Mouse (Mus musculus): ENCODE measurements around the gene Ifit2. TPM values are rescaled to one million over a fixed set of nuclear protein-coding genes. Genes with fewer than 3 reads are reported as not detected.
"Not testable (repeated sequence)": the region's sequence is repeated elsewhere in the genome, so short reads cannot be mapped to it uniquely, and the experiment has no call there.

Ifit2 gene
- polyA plus RNA-seq, 1 experiment, result 17.6 TPM

DNA sequence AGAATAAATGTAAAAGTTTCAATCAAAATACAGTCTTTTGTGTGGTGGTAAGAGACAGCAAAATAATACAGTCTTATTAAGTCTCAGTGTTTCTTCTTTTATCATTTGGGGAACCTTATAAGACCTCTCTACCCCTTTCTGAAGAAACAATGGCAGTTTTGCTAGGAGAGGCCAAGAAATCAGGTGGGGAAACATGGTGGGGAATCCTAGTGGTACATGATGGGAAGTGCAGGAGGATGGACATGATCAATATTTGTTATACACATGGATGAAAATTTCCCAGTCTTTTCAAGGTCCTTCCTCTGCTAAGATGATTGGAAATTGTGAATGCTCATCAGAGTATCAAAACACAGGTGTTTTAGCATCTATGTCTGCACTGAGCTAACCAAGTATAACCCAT, 38.5 kb downstream of the Ifit2 start:
- H3K4me3 ChIP-seq (ENCODE audit: insufficient read depth, low read length), result no peak overlapping the region
- TF ChIP-seq POLR2A (IDR thresholded peaks at IDR 0.05; ENCODE audit: low read depth, low read length) (no peak), CTCF (IDR thresholded peaks at IDR 0.05; ENCODE audit: borderline replicate concordance, insufficient read depth, low read length) (no peak)
- no peaks in the 10 kb centered on the region for H3K4me1 ChIP-seq (ENCODE audit: control insufficient read depth, insufficient read depth, low read length)
- H3K27ac ChIP-seq (ENCODE audit: insufficient read depth, low read length), result no peak overlapping the region

DNA sequence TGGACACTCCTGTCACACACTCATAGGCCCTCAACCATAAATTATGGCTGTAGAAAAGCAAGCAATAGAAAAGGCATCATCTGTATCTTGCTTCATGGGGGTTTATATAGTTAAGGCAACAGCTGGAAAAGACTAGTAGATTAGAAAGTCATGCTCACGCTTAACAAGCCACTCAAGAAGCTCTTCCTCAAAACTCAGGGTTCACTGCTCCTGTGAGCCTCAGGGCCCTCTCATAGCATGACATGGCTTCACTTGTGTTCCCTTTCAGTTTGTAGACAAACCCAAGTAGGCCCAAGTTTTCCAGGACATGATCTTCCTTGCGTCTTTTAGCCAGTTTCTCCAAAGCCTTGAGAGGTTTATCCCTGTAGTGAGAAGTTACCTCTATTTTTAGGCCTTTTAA, 43.0 kb downstream of the Ifit2 start:
- peaks cover 1% of the 10 kb centered on the region; the same call in 1 of the 2 replicates for H3K4me1 ChIP-seq (ENCODE audit: control insufficient read depth, insufficient read depth, low read length)
- TF ChIP-seq POLR2A (IDR thresholded peaks at IDR 0.05; ENCODE audit: low read depth, low read length), result no peak
- TF ChIP-seq CTCF (IDR thresholded peaks at IDR 0.05; ENCODE audit: borderline replicate concordance, insufficient read depth, low read length), result no peak
- no peak overlapping the region for H3K4me3 ChIP-seq (ENCODE audit: insufficient read depth, low read length)

DNA sequence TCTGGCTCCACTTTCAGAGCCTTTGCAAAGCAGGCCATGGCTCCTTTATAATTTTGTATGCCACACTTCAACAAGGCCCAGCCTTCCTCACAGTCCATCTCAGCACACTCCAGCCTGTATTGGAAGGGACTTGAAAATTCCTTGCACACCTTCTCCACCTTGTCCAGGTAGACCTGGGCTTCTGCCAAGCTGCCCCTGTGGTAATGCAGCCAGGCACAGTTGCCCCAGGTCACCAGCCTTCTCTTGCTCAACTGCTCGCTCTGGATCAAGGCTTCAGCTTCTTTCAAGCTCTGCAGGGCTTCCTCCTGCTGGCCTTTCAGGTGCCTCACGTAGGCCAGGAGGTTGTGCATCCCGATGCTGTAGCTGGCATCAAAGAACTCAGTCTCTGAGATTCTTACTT, 44.0 kb downstream of the Ifit2 start:
- H3K4me1 ChIP-seq (ENCODE audit: control insufficient read depth, insufficient read depth, low read length); H3K27ac ChIP-seq (ENCODE audit: insufficient read depth, low read length); H3K4me3 ChIP-seq (ENCODE audit: insufficient read depth, low read length): not testable (repeated sequence)

More for the DNA sequence above, 43.0 kb downstream of the Ifit2 start:
- H3K27ac ChIP-seq (ENCODE audit: insufficient read depth, low read length), result no peak overlapping the region

DNA sequence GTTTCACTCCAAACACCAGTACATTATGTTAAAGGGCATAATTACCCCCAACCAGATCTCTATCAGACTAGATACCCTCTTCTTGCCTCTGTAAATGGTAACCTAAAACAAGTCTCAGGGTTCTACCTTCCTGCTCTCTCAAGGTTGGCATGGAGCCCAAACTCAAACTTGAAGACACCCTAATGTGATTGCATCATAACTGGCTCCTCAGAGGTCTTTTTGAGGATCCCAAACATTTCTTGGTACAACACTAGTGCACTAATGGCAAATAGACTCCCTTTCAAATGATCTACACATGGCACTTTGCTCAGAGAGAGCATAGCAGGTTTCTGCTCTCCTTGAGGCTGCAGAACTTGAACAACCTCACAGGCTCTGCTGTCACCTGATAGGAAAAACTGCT, 46.3 kb downstream of the Ifit2 start:
- peaks cover 2% of the 10 kb centered on the region; the same call in 1 of the 2 replicates for H3K4me1 ChIP-seq (ENCODE audit: control insufficient read depth, insufficient read depth, low read length)
- no peak overlapping the region for H3K4me3 ChIP-seq (ENCODE audit: insufficient read depth, low read length)
- H3K27ac ChIP-seq (ENCODE audit: insufficient read depth, low read length), result no peak overlapping the region
- TF ChIP-seq CTCF (IDR thresholded peaks at IDR 0.05; ENCODE audit: borderline replicate concordance, insufficient read depth, low read length), result no peak
- no peak for TF ChIP-seq POLR2A (IDR thresholded peaks at IDR 0.05; ENCODE audit: low read depth, low read length)

DNA sequence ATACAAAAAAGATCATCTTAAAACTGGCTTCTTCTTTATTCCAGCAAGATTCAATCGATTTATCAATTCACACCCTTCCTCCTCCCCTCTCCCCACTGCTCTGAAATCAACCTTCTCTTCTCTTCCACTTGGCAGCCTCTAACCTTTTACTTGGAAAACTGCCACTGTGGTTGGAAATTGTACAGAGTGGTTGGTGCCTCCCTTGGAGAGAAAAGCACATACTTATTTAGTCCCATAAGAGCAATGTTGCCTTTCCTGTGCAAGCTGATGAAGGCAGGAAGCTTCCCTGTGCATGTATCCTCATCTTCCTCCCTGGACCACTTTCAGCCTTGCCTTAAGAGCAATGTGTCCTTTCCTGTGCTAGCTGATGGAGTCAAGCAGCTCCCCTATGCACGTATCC, 47.8 kb downstream of the Ifit2 start:
- Histone ChIP-seq H3K4me1 (ENCODE audit: control insufficient read depth, insufficient read depth, low read length) (peaks cover 2% of the 10 kb centered on the region; the same call in 1 of the 2 replicates), H3K4me3 (ENCODE audit: insufficient read depth, low read length) (no peak overlapping the region), H3K27ac (ENCODE audit: insufficient read depth, low read length) (no peak overlapping the region)
- no peak for TF ChIP-seq POLR2A (IDR thresholded peaks at IDR 0.05; ENCODE audit: low read depth, low read length)

DNA sequence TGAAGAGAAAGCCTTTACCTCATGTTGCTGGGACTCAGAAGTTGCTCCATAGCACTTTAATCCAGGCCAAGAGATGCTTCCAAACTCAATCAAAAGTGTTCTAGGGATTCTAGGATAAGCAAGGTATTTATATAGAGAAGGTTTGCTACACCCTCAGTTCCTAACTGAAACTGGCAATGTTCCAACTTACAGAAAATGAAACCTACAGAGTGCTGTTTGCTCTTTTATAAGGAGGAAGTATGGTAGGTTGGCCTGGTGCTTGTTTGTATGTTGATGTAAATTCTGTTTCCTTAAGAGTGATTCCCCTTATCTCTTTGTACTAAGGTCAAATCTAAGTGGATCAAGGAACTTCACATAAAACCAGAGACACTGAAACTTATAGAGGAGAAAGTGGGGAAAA, 48.8 kb downstream of the Ifit2 start:
- not testable (repeated sequence) for H3K4me1 ChIP-seq (ENCODE audit: control insufficient read depth, insufficient read depth, low read length); H3K27ac ChIP-seq (ENCODE audit: insufficient read depth, low read length); H3K4me3 ChIP-seq (ENCODE audit: insufficient read depth, low read length)

DNA sequence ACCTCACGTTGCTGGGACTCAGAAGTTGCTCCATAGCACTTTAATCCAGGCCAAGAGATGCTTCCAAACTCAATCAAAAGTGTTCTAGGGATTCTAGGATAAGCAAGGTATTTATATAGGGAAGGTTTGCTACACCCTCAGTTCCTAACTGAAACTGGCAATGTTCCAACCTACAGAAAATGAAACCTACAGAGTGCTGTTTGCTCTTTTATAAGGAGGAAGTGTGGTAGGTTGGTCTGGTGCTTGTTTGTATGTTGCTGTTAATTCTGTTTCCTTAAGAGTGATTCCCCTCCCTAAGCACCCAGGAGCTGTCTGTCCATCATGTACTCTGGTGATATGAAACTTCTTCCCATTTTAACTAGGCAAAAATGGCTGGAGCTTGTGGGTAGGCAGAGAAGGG, 51.4 kb downstream of the Ifit2 start, which contains the start of gene Ifit1bl1:
Gene Ifit1bl1 (minus strand): TSS at position 69 of the 400 bp plus-strand sequence.
- H3K4me3 ChIP-seq (ENCODE audit: insufficient read depth, low read length), result not testable (repeated sequence)

DNA sequence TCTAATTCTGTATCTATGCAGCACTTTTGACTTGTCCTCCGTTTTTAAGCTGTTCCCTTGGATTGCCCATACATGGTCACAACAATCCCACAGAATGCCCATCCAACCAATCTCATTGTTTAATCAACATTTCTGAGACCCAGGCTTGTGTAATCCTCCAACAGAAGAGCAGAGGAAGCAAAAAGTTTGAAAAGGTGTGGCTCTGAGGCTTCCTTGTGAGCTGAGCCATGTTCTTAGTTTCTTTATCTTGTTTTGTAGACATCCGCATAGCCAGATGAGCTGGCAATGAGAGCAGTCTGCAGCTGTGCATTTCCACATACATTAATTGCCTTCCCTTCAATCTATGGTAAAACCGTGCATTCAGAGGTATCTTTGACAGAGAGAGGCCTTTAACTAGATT, 55.0 kb downstream of the Ifit2 start:
- H3K4me3 ChIP-seq (ENCODE audit: insufficient read depth, low read length), result no peak overlapping the region
- TF ChIP-seq POLR2A (IDR thresholded peaks at IDR 0.05; ENCODE audit: low read depth, low read length) (no peak), CTCF (IDR thresholded peaks at IDR 0.05; ENCODE audit: borderline replicate concordance, insufficient read depth, low read length) (no peak)
- H3K4me1 ChIP-seq (ENCODE audit: control insufficient read depth, insufficient read depth, low read length), result no peaks in the 10 kb centered on the region
- H3K27ac ChIP-seq (ENCODE audit: insufficient read depth, low read length), result no peak overlapping the region

More for the DNA sequence above, 51.4 kb downstream of the Ifit2 start, which contains the start of gene Ifit1bl1:
- H3K4me1 ChIP-seq (ENCODE audit: control insufficient read depth, insufficient read depth, low read length); H3K27ac ChIP-seq (ENCODE audit: insufficient read depth, low read length): not testable (repeated sequence)

DNA sequence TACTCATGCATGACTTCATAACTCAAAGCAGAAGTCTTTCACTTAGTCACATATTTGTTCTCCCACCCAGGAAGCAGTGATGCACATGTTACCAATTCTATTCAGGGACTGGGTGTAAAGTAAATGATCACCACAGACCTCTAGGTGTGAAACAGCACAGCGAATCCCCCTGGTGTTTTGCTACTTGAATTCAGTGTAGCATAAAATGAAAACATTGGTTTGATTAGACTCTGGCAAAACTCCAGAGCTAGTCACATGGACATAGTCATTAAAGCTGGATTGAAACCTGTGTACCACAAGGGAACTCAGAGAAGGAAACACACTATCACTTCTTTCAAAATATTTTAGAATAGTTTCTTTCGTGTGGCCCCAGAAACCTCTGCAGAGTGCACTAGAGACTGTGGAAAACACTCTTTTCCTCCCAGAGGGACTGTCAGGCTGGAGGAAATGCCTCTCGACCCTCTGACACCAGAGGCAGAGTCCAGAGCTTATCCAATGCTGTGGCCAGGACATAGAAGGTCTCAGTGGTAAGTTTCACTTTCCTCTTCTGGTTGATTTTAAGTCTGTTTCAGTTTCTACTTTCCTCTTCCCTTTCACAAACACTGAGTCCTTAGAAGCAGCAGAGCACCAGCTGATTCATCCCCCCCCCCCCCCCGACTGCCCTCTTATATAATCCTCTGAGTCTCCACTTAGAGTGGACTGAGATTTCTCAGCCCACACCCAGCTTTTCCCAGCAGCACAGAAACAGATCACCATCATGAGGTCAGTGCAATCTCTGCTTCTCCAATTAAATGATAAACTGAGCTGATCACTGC, 57.0 kb downstream of the Ifit2 start, which contains the start of gene Ifit3b:
Gene Ifit3b (plus strand): TSS at position 734 of the 815 bp plus-strand sequence.
- peak within 1 kb of the TSS; percentile 21; the same call in 1 of the 2 replicates for H3K4me3 ChIP-seq (ENCODE audit: insufficient read depth, low read length)
- H3K4me1 ChIP-seq (ENCODE audit: control insufficient read depth, insufficient read depth, low read length), result not testable (repeated sequence)
- H3K27ac ChIP-seq (ENCODE audit: insufficient read depth, low read length), result peak within 1 kb of the TSS; percentile 92

DNA sequence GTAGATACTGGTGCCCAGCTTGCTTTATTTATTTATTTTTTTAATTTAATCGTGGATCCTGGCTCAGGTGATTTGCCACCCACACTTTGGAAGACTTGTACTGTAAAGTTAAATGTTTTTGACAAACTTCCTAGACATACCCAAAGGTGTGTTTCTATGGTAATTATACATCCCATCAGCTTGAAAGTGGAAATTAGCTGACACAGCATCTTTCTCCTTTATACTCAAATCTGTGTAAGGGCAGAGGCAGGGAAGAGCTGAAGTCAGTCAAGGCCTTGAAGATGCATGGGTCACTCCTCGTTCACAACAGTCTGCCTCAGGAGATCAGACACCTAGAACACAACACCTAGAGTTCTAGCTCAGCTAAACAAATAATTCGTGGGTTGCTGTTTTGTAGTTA, 59.6 kb downstream of the Ifit2 start:
- not testable (repeated sequence) for H3K4me1 ChIP-seq (ENCODE audit: control insufficient read depth, insufficient read depth, low read length)

DNA sequence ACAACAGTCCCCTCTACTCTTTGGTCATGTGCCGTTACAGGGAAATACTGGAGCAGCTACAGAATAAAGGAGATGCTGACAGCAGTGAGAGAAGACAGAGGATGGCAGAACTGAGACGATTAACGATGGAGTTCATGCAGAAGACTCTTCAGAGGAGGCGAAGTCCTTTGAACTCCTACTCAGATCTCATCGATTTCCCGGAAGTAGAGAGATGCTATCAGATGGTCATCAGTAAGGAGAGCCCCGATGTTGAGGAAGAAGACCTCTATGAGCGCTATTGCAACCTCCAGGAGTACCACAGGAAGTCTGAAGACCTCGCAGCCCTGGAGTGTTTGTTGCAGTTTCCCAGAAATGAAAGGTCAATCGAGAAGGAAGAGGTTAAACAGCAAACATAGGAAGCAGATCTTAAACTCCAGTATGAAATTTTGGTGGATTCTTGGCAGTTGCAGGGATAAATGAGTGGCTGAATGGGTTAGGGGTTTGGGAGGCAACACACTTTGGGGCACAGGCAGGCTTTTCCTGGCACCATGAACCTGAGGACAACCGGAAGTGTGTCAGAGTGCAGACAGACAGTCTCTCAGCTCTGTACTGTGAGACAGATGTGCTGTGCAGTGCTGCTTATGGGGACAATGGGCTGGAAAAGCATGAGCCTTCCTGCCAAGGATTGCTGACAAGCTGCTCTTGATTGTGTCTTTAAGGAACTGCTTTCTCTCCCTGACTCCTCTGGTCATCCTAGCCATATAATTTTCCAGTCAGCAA, 61.9 kb downstream of the Ifit2 start:
- H3K4me1 ChIP-seq (ENCODE audit: control insufficient read depth, insufficient read depth, low read length), result not testable (repeated sequence)

More for the DNA sequence above, 59.6 kb downstream of the Ifit2 start:
- H3K27ac ChIP-seq (ENCODE audit: insufficient read depth, low read length); H3K4me3 ChIP-seq (ENCODE audit: insufficient read depth, low read length): not testable (repeated sequence)

More for the DNA sequence above, 61.9 kb downstream of the Ifit2 start:
- H3K27ac ChIP-seq (ENCODE audit: insufficient read depth, low read length); H3K4me3 ChIP-seq (ENCODE audit: insufficient read depth, low read length): not testable (repeated sequence)
